Mouse (Mus musculus) bone marrow macrophage, adult 2 months (primary cell): ENCODE results near the gene Slitrk2.

Experiments
- CTCF ChIP-seq: IDR thresholded peaks from 2 replicates; pipeline ENCODE4 v1.5.1; 2012; ENCODE audit warnings: low read depth, mild to moderate bottlenecking, low read length, moderate library complexity
- POLR2A ChIP-seq: IDR thresholded peaks from 2 replicates; pipeline ENCODE4 v1.6.1; 2012; ENCODE audit warnings: mild to moderate bottlenecking, low read depth, low read length, borderline replicate concordance

DNA sequence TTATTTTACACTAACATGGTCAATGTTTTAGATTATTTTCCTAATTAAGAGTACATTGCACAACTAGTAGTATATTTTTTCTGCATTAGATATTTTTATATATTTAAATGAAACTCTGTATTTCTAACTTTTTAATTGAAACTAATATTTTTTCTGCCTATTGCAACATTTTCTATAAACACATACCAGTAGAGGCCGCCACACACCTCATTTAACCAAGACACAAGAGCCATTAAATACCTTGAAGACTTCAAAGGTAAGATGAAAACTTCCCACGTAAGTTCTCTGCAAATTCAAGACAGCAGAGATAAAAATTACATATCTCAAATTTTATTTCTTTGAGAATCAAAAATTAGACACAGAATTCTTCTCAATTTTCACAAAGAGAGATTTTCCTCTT, 8.2 kb downstream of the Slitrk2 start:
- TF ChIP-seq POLR2A (no peak), CTCF (no peak)
